Mouse (Mus musculus): ENCODE measurements around the gene Ccl5.
"Not testable (repeated sequence)": the region's sequence is repeated elsewhere in the genome, so short reads cannot be mapped to it uniquely, and the experiment has no call there.

The Ccl5 gene

DNA sequence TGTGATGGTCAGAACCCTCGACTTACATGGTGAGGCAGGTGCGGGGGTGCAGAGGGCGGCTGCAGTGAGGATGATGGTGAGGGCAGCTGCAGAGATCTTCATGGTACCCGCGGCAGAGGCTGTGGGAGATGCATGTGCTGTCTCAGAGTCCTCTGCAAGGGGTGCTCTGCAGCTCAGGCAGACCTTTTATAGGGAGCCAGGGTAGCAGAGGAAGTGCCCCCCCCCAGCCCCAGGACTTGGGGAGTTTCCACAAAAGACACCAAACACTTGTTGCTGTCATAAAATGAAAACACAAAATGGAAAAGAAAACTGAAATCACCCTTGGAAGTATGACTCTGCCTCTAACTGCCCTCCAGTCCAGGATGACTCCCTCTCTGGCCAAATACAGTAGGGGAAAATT, at the start of gene Ccl5:
Ccl5 (minus strand) TSS at position 159 of the 400 bp plus-strand sequence.
- no peak for DNase-seq (ENCODE audit: low read depth, low spot score)

DNA sequence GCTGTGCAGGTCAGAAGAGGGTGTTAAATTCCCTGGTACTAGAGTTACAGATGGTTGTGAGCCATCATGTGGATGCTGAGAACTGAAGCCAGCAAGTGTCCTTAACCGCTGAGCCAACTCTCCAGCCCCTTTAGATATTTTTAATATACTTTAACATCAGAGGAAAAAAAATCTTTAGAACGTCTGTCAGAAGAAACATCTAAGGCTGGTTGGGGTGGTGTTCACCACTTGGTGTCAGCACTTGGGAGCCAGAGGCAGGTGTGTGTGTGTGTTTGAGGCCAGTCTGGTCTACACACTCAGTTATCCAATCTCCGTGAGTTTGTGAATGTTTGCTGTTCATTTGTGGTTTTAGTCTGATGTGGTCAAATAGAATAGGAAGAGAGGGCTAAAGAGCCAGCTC, 48.7 kb upstream of the Ccl5 start:
- DNase-seq (ENCODE audit: low read depth, low spot score), result no peak

DNA sequence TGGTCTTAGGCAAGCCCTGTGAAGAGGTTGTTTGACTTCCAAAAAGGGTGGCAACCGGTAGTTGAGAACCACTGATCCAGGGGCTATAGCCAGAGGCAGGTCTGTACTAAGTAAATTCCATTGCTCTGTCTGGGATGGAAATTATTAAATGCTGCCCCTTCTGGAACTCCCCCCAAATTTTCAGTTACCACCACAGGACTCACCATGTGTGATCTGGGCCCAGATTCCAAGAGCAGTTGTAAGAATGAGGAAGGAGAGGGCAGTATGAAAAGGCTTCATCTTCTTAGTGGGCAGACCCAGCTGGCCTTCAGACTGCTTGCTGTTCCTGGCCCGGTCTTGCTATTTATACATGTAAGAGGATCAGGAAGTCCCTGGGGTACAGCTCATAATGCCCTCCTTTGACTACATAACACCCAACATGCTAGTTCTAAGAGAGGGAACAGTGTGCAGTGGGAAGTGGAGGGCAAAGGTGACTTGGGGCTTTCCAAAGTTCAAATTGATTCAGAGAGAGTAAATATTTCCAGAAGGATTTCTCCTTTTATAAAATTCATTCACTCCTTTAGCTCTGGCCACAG, 48.0 kb upstream of the Ccl5 start, which contains the start of gene Ccl9:
Ccl9 (minus strand) TSS at position 451 of the 575 bp plus-strand sequence.
- DNase-seq (ENCODE audit: low read depth, low spot score), result no peak

DNA sequence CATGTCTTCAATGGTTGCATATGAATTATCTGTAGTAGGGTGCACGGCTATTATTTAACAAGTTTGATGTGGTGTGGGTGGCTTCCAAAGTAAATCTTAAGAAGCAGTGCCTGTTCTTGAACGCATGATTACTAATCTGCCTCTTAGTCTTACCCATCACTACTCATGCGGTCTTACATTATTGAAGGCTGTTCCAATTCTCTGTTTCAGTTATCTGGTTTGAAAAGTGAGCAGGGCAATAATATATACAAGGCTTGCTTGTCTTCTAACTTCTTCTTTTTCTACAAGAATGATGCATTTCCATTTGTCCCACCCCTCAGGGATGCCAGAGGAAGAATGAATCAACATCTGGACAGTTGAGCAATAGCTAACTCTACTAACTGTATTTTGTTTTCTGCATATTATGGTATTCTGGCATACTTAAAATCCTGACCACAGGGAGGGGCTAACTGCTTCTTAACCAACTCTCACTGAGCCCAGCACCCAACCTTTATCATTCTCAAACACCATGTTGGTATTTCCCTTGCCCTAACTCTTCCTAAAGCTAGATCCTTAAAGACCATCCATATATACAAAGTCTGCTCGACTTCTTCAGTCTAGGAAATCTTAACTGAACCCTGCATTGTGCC, 46.7 kb upstream of the Ccl5 start:
- no peak for DNase-seq (ENCODE audit: low read depth, low spot score)

DNA sequence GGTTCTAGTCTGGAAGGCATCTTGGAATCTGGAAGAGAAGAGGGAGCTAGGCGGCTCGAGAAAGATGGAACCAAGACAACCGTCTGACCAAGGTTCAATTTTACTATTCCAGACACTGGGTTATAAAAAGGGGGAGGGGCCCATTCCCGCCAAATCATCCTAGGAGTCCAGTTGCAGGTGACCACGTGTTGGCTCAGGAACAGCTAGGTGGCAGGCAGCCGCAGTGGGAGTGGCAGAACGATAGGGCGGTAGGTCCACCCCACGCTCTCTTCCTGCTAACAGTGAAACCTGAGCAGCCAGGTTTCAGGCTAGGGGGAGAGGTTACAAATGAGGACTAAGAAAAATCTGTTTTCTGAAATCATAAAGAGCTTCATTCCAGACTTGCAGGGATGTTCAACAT, 42.5 kb upstream of the Ccl5 start:
- no peak for DNase-seq (ENCODE audit: low read depth, low spot score)

DNA sequence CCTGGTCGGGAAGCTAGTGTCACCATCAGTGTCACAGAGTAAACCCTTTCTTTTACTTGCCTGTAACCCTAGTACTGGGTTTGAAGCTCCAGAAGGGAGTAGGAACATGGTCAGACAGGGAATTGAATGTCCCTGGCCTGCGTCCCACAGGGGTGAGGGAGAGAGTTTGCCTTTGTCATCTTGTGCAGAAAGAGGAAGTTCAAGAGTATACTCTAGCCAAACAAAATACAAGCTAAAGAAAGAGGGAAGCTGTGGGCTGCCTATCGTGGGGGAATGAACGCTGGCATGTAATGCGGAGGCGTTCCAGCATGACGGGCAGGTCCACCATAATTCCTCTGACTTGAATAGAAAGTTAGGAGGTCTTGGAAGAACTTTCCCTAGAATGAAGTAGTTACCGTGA, 41.9 kb upstream of the Ccl5 start:
- DNase-seq (ENCODE audit: low read depth, low spot score), result no peak

DNA sequence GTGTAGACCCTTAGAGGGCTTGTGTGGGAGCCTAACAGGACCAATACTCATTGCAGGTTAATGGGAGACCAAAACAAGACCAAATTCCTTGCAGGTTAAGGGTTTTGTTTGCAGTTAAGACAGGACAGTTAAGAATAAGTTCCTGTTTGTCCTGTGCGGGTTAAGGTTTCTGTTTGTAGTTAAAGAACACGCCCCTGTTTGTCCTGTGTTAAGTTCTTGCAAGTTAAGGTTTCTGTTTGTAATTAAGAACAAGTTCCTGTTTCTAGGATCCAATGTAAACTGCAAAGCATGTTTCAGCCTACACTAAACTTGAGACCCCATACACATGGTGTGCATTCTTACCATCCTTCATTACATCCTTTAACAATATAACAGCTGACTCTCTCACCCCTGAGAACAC, 39.9 kb upstream of the Ccl5 start:
- DNase-seq (ENCODE audit: low read depth, low spot score), result no peak

DNA sequence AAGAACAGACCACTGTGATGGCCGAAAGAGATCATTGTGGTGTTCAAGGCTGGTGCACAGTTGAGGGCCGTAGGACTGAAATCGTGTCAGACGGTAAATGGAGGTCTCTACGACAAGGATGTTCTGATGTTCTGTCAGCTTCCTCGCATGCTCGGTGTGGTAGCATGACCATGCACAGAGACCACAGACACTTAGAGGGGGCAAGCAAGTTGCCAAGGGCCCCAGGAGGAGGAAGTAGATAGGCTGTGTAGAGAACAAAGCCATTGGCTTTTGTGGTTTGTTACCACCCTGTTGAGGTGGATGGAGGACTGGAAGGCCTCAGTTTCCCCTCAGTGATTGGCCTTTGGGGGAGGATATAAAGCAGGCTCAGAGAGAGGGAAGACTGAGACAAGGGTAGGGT, 38.9 kb upstream of the Ccl5 start:
- no peak for DNase-seq (ENCODE audit: low read depth, low spot score)

DNA sequence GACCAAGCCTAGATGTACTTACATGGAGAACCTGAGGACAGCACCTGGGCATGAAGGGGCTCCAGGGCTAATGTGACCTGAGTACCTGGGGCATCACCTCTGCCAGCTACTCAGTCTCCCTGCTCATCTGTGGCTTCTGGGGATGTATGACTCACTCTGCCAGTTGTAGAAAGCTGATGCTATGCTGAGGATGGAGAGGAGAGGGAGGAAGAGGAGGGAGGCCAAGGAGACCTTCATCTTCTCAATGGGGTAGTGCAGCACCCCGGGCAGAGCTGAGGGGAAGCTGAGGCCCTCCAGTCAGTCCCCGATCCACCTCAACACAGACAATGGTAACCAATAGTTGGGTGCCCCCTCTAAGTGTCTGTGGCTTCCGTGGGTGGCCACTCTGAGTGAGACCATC, 38.5 kb upstream of the Ccl5 start:
- no peak for DNase-seq (ENCODE audit: low read depth, low spot score)

DNA sequence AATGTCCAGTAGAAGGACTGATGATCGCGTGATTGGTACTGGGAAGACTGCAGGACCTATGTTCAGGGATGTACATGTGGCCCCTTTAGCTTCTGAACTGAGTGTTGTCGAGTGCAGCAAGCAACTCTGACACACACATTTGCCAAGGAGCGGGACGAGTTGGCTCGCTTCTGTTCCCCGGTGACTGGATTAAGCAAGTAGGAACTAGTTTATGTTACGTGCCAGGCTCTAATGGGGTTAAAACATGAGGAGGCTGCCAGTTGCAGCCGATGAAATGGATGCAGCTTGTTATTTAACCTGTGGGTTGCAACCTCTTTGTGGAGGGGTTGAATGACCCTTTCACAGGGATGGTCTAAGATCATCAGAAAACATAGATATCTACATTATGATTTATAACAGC, 37.7 kb upstream of the Ccl5 start:
- no peak for DNase-seq (ENCODE audit: low read depth, low spot score)

DNA sequence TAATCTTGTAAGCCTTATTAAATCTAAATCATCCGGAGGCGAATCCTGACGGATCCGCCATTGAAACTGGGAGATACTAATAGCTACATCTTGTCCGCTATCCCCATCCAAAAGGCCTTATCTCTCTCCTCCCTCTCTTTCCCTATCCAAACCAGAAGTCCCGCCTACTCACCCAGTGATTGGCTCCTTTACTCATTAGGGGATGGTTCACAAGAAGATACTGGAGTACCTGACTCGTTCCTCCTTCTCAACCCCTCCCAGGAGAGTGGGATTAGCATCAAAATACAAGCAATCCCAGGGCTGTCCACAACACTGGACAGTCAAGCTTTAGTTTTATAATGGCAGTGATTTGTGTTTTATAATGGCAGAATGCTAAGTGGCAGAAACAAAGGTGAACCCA, 37.0 kb upstream of the Ccl5 start:
- DNase-seq (ENCODE audit: low read depth, low spot score), result no peak

DNA sequence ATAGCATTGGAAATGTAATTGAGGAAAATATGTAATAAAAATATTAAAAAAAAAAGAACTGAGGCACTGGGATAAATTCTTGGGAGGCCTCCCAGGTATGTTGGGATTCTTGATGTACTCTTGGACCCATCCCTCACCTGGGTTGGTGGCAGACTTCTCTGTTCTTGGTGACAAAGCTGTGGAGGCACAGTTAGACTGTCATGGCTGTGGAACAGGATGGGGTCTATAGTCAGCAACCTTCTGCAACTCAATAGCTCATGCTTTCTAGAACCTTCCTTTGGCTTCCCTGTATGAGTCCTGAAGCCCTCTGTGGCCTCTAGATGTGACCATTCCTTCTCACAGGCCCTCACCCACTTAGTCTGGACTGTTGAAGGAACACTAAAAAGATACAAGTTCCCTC, 36.3 kb upstream of the Ccl5 start:
- DNase-seq (ENCODE audit: low read depth, low spot score), result no peak

DNA sequence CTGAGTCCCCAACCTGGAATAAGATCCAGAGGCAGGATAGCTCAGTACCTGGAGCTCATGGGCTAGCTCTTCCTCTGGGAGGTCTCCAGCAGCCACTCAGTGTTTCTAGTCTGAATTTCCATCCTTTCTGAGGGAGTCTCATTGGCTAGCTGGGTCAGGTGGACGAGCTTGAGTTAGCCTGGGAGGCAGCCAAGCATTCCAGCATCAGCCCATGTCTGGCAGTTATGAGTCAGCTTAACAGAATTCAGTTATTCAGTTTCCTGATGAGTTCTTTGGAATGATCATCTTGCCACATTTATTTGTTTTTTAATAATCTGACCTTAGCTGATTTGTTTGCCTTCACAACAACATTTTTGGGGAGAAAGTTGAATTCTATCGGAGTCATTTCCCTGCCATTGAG, 33.4 kb upstream of the Ccl5 start:
- no peak for DNase-seq (ENCODE audit: low read depth, low spot score)

DNA sequence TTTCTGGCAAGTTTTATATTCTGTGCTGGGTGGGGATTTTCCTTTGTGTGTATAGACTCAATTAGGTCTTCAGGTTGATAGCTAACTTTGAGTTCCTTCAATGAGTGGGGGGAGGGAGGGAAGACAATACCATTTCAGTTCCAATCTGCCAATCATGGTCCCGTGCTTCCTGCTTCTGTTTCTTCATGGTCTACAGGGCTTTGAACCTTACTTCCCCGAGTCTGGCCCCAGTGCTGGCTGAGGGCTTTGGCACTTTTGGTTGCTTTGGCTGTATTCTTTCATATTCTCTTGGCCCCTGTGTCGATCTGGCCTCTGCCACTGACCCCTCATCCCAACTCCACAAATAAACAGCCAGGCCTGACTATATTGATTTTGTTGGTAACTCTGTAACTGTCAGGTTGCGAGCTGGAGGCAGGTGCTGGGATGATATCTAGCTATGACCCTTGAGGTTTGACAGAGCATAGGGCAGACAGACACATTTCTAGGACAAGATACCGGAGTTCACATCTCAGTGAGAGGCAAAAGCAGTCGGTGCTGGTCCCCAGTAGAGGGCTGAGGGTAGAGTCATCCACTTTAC, 32.1 kb upstream of the Ccl5 start:
- no peak for DNase-seq (ENCODE audit: low read depth, low spot score)

DNA sequence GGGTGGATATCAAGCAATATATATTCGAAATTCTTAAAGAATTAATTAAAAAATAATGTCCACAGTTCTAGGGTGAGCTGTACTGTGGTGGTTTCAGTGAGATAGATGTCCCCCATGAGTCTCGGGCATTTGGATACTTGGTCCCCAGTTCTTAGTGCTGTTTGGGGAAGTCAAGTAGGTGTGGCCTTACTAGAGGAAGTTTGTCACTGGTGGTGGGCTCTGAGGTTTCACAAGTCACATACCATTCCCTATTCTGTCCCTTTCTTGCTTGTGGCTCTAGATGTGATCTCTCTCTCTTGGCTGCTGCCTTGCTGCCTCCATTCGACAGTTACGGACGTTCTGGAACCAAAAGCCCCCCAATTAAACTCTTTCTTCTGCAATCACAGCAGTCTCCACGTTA, 30.1 kb upstream of the Ccl5 start:
- DNase-seq (ENCODE audit: low read depth, low spot score), result no peak

DNA sequence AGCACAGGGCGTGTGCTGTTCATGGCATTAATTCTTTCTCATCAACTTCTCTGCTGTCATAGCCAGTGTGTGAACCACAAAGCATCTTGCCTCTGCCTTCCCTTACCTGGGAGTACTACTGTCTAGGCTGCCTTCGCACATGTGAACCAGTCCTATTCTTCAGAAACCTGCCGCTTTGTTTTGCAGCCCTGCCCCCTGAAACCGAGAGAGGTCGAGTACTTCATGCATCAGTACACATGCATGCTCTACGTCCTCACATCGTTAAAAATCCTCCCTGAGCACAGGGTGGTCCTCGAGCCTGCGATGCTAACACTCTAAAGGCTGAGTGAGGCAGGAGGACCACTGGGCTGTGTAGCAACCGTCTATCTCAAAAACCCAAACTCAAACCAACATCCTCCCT, 26.8 kb upstream of the Ccl5 start:
- no peak for DNase-seq (ENCODE audit: low read depth, low spot score)

DNA sequence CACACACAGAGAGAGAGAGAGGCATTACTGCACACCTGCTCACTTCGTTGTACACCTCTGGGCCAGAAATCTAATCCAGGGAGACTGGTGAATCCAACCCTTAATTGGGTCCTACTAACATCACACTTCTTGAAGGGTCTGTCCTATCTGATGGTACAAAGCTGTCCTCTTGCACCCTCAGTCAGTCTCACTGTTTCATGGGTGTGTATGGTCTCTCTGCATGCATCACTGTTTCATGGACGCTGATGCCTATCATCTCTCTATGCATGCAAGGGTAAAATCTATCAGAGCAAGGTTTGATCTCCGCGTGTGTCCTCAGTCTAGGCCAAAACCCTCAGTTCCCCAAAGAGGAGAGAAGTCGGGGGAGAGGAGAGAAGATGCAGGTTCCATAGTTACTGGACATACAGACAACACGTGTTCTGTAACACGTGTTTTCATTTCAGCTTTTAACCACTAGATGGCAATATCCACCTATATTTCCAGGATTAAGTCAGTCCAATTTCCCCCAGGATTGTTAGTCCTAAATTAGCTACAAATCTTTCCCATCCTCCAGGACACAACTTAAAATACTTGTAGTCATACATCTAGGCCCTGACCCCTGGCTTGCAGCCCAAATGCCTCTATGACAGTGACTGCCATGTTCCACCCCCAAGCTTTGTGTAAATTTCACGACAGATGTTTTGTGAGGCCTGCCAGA, 25.9 kb upstream of the Ccl5 start:
- DNase-seq (ENCODE audit: low read depth, low spot score), result peak; percentile 66

DNA sequence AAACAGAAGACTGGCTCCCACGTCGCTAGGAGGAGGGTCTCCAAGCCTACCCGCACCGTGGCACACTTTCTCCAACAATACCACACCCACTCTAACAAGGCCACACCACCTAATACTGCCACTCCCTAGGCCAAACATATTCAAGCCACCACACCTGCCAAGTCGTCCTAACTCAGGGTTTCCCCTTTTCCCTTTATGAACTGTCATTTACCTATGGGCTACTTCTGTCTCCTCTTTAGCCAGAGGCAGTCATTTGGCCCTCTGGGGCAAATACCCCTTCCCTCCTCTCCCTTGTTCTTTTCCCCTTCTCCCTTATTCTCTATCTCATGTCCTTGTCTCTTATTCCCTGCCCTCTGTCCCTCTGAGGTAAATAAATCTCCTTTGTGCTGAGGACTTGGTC, 21.4 kb upstream of the Ccl5 start:
- no peak for DNase-seq (ENCODE audit: low read depth, low spot score)

DNA sequence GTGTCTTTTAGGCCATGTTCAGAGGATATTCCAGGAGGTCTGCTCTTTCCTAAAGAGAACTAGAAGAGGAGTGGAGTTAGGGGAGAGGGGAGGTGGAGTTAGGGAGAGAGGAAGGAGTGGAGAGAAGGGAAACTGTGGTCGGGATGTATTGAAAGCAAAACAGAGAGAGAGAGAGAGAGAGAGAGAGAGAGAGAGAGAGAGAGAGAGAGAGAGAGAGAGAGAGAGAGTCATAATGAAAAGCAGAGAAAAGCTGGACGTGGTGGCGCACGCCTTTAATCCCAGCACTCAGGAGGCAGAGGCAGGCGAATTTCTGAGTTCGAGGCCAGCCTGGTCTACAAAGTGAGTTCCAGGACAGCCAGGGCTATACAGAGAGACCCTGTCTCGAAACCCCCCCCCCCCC, 20.7 kb upstream of the Ccl5 start:
- not testable (repeated sequence) for DNase-seq (ENCODE audit: low read depth, low spot score)

DNA sequence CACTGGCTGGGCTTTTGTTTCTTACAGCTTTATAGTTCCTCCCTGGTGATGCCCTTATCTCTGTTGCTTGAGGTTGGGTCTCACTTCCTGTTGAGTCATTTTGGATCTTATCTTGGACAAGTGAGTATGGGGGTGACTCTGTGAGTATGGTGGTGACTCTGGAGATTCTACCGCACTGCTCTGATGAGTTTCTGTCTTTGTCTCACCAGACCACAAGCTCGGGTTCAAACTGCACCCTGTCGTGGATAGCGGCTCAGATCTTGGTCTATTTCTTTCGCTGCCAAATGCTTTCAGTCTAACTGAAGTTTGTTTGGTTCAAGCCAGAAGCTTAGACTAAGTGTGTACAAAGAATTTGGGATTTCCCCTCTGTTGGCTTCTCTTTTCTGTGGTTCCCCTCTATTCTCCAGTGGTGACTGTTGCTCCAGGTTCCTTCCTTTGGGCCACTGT, 19.9 kb upstream of the Ccl5 start:
- no peak for DNase-seq (ENCODE audit: low read depth, low spot score)

DNA sequence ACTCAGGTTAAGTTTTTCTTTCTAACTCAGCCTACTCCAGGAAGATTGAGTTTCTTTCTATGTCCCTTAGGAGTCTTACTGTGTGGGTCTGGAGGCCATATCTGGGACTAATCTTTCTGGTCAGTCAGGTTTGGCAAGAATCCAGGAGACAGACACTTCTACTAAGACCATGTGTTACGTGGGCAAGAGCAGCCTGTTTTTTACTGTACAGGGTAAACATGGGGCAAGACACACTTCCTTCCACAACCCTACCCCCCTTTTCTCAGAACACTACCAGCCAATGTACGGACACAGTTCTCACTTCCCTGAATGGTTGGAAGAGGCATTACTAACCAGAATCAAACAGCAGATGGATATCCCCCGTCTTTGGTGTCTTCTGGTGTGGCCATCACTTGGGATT, 13.9 kb upstream of the Ccl5 start:
- DNase-seq (ENCODE audit: low read depth, low spot score), result no peak

DNA sequence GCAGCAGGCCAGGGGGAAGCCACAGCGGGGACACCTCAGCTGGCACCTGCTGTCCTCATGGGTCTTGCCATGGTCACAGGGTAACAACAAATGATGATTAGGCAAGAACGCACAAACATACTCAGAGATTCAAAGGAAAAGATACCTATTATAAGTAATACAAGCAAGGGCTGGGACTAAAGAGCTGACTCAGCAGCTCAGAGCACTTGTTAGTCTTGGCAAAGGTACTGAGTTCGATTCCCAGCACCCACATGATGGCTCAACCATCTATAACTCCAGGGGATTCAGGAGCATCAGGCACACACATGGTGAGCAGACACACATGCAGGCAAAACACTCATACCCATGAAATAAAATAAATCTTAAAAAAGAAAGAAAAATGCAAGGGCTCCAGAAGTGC, 11.1 kb upstream of the Ccl5 start:
- no peak for DNase-seq (ENCODE audit: low read depth, low spot score)

DNA sequence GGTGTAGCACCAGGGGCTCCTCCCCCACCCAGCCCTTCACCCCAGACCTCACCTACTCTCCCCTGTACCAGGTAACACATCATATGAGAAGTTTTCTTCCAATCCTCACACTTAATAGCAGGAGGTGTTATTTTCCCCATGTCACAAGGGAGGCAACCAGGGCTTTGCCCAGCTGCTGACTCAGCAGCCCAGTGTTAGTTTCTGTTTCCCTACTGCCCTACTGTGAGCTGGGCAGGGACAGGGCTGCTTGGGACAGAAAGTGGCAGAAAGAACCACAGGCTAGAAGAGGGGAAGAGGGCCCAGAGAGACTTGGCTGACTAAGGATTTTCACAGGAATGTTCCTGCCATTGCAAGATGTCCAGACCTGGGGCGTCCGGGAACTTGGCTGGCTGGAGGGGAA, 10.6 kb upstream of the Ccl5 start:
- DNase-seq (ENCODE audit: low read depth, low spot score), result no peak
